In the genomic region with DNA sequence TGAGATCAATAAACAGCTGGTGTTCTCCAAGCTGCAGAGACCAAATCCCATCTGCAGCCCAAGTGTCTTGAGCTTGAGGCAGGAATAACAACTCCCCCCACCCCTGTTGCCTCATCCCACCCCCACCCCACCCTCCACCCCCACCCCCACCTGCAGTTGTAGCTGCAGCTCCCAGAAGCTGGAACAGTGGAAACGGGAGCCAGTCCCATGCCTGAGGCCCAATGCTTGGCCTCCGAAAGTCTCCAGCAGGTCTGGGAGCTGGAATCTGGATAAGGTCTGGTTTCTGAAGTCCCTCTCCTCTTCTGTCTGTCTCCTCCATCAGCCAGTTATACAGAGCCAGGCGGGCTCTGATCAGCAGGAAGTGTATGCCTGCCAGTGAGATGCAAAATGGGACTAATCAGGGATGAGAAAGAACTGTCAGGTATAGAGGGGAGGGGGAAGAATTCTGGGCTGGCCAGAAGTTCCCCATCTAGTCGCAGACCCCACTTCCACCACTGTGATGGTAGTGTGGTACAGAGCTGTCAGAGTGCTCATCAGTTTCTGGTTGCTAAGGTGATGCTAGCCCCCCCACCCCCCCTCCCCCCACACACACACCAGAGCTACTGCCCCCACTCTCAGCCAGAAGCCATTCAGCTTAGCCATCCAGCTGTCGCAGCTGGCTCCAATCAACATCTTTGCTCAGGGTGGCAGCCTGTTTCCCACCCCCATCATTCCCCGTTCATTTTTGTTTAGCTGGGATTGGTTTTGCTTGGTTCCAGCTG, we compare ENCODE assay signal across 9 mouse cellular contexts.
DNase-seq lines count a peak whose midpoint lies in the region; ATAC-seq and TF ChIP-seq lines count a peak whose summit lies in the region.
"Had no signal": no experiment of that assay in that cellular context is flagged by ENCODE, and none has a peak within 500 bp of the region (broad histone marks: within the 10 kb centered on the region; RNA-seq: fewer than 3 reads in every experiment).

No protein-coding gene starts in this region.

- peak overlapping the region; percentile 43; the same call in 1 of the 2 replicates for H3K9ac ChIP-seq in ES-Bruce4 (ENCODE audit: low read depth, poor library complexity, severe bottlenecking)
- no peak overlapping the region for H3K9ac ChIP-seq in midbrain, embryonic 12.5 days (replicated peaks)
- H3K9ac ChIP-seq in liver, embryonic 11.5 days (ENCODE audit: low read depth, low read length) = no peak overlapping the region

- H3K36me3 ChIP-seq in ES-Bruce4 (ENCODE audit: control insufficient read depth, insufficient read depth, low read length, poor library complexity, severe bottlenecking) = no peaks in the 10 kb centered on the region
- no peaks in the 10 kb centered on the region for H3K36me3 ChIP-seq in midbrain, embryonic 12.5 days
- H3K36me3 ChIP-seq in liver, embryonic 11.5 days (ENCODE audit: control insufficient read depth, insufficient read depth, low read length) = no peaks in the 10 kb centered on the region

- WGBS in midbrain, embryonic 12.5 days = 9% methylated on average over 6 of the region's 6 CpGs
- 32% methylated on average over 6 of the region's 6 CpGs for WGBS in liver, embryonic 11.5 days

- H3K4me2 ChIP-seq in midbrain, embryonic 12.5 days (replicated peaks) = 0 out of 2 replicates have a peak overlapping the region, but pooled peaks have one; percentile 3
- H3K4me2 ChIP-seq in liver, embryonic 11.5 days = no peak overlapping the region

- peak; percentile 53 for DNase-seq in brain, adult 2 months (ENCODE audit: low read depth, low spot score)
- DNase-seq in forelimb bud, embryonic 11.5 days (ENCODE audit: low read depth, low spot score) = peak; percentile 77
- no peak for DNase-seq in cerebellum, postnatal 25 days
- no peak for DNase-seq in right cerebral cortex, postnatal 25 days
- no peak for DNase-seq in liver, embryonic 11.5 days (ENCODE audit: low spot score)
- DNase-seq: heart, adult 18-20 months had no signal

- peaks cover 7% of the 10 kb centered on the region for H3K4me1 ChIP-seq in ES-Bruce4 (ENCODE audit: control insufficient read depth, insufficient read depth, low read length)
- peaks cover 18% of the 10 kb centered on the region for H3K4me1 ChIP-seq in midbrain, embryonic 12.5 days
- H3K4me1 ChIP-seq in liver, embryonic 11.5 days (replicated peaks; ENCODE audit: control insufficient read depth, insufficient read depth, low read length) = peaks cover 16% of the 10 kb centered on the region

- peak; percentile 94 for TF ChIP-seq EP300 in ES-Bruce4 (IDR thresholded peaks at IDR 0.05; ENCODE audit: insufficient read depth, low read depth, low read length)

- peak overlapping the region; percentile 52 for H3K27ac ChIP-seq in ES-Bruce4 (ENCODE audit: insufficient read depth, low read length)
- no peak overlapping the region; the same call in 1 of the 2 replicates for H3K27ac ChIP-seq in midbrain, embryonic 12.5 days (replicated peaks)
- no peak overlapping the region for H3K27ac ChIP-seq in liver, embryonic 11.5 days (ENCODE audit: low read depth, low read length)

- no peak overlapping the region for H3K4me3 ChIP-seq in ES-Bruce4 (ENCODE audit: low read depth, low read length)
- H3K4me3 ChIP-seq in midbrain, embryonic 12.5 days = no peak overlapping the region
- no peak overlapping the region for H3K4me3 ChIP-seq in liver, embryonic 11.5 days (ENCODE audit: low read depth, low read length)

- no peak for TF ChIP-seq POLR2A in ES-Bruce4 (IDR thresholded peaks at IDR 0.05; ENCODE audit: insufficient read depth, low read length)

- TF ChIP-seq CTCF in ES-Bruce4 (IDR thresholded peaks at IDR 0.05; ENCODE audit: low read depth, low read length) = no peak

- no peaks in the 10 kb centered on the region for H3K27me3 ChIP-seq in ES-Bruce4 (ENCODE audit: control insufficient read depth, insufficient read depth, low read length, poor library complexity, severe bottlenecking)
- H3K27me3 ChIP-seq in midbrain, embryonic 12.5 days = peaks cover 39% of the 10 kb centered on the region
- H3K27me3 ChIP-seq in liver, embryonic 11.5 days (replicated peaks; ENCODE audit: control insufficient read depth, insufficient read depth, low read length) = no peaks in the 10 kb centered on the region

- peak; percentile 79 for ATAC-seq in midbrain, embryonic 12.5 days (ENCODE audit: low FRiP score, low read depth)
- ATAC-seq in frontal cortex, adult (ENCODE audit: low TSS enrichment) = no peak
- ATAC-seq in liver, embryonic 11.5 days (replicated peaks; ENCODE audit: low FRiP score) = no peak

- no peaks in the 10 kb centered on the region for H3K9me3 ChIP-seq in ES-Bruce4 (replicated peaks; ENCODE audit: control insufficient read depth, insufficient read depth, low read length, poor library complexity, severe bottlenecking)
- H3K9me3 ChIP-seq in midbrain, embryonic 12.5 days = no peaks in the 10 kb centered on the region
- no peaks in the 10 kb centered on the region for H3K9me3 ChIP-seq in liver, embryonic 11.5 days (ENCODE audit: control insufficient read depth, low read length)

Comparison
In these comparisons a context has a peak if more than half of its experiments do, and no peak if none do; other contexts are left out.
1. DNase-seq: peak in brain, adult 2 months (single experiment) and forelimb bud, embryonic 11.5 days (single experiment); none in cerebellum, postnatal 25 days (0 of 2), right cerebral cortex, postnatal 25 days (single experiment) and liver, embryonic 11.5 days (single experiment).